ENCODE assay signal across 24 mouse cellular contexts in the genomic region with DNA sequence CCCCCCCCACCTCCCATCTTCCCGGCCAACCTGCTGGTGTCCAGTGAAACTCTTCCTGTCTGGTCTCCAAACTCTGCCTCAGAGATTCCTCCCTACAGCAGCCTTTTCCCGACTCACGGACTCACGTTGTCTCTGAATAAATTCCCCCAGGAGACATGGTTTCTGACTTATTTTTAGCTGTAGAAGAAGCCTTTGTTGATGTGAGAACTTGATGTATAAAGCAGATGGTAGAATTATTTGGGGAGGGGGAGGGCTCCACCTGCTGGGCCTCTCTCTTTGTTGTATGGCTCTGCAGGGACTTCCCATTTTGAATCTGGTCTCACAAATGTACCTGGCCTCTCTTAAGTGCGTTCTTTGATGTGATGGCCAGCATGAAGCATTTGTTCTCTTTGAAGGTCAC. TPM values are rescaled to one million over a fixed set of nuclear protein-coding genes. Genes with fewer than 3 reads are reported as not detected.
"Had no signal": no experiment of that assay in that cellular context is flagged by ENCODE, and none has a peak within 500 bp of the region (broad histone marks: within the 10 kb centered on the region; RNA-seq: fewer than 3 reads in every experiment).

No protein-coding gene starts in this region.

- H3K27me3 ChIP-seq: limb, embryonic 15.5 days; neural tube, embryonic 15.5 days had no signal

- H3K4me1 ChIP-seq: liver, embryonic 12.5 days; neural tube, embryonic 15.5 days had no signal

- H3K4me2 ChIP-seq: limb, embryonic 15.5 days; liver, embryonic 12.5 days; lung, embryonic 14.5 days; neural tube, embryonic 15.5 days had no signal

- H3K4me3 ChIP-seq: limb, embryonic 15.5 days; liver, embryonic 12.5 days; midbrain, embryonic 10.5 days; myocyte; neural tube, embryonic 15.5 days had no signal

- H3K36me3 ChIP-seq: limb, embryonic 15.5 days; liver, embryonic 12.5 days; midbrain, embryonic 10.5 days; neural tube, embryonic 15.5 days had no signal

- H3K27ac ChIP-seq: limb, embryonic 15.5 days; liver, embryonic 12.5 days; midbrain, embryonic 10.5 days; neural tube, embryonic 15.5 days had no signal

- H3K9me3 ChIP-seq: limb, embryonic 15.5 days; liver, embryonic 12.5 days; midbrain, embryonic 10.5 days; neural tube, embryonic 15.5 days had no signal

- DNase-seq: kidney, postnatal 14 days; layer of hippocampus, adult 9-11 months; layer of hippocampus, postnatal 36 days; left cerebral cortex, postnatal 4 days; lung, embryonic 14.5 days; lung, postnatal 10 days; lung, postnatal 4 days; midbrain, embryonic 14.5 days; right cerebral cortex, adult 18-20 months; right cerebral cortex, postnatal 25 days; thymus, postnatal 4 days had no signal

- H3K9ac ChIP-seq: limb, embryonic 15.5 days; liver, embryonic 12.5 days; lung, embryonic 14.5 days; neural tube, embryonic 15.5 days had no signal

- ATAC-seq: liver, embryonic 12.5 days had no signal

RNA-seq across cellular contexts. Expression of gene Sowaha, which starts 30.3 kb away (rescaled TPM):
- total RNA-seq: megakaryocyte, adult 5-6 weeks had no signal
- polyA plus RNA-seq: myocyte had no signal

RNA-seq across cellular contexts. Expression of gene Gm9945, which starts 30.4 kb away (rescaled TPM):
- total RNA-seq: megakaryocyte, adult 5-6 weeks had no signal
- polyA plus RNA-seq: kidney, embryonic 14.5 days; large intestine, adult 2 months; limb, embryonic 15.5 days; lung, embryonic 14.5 days; midbrain, embryonic 10.5 days; midbrain, embryonic 14.5 days; myocyte; neural tube, embryonic 11.5 days; neural tube, embryonic 15.5 days; small intestine, adult 2 months; stomach, embryonic 16.5 days; thymus, postnatal 0 days had no signal

RNA-seq across cellular contexts. Expression of gene Gm9837, which starts 40.1 kb away (rescaled TPM):
- total RNA-seq: left cerebral cortex, postnatal 4 days; megakaryocyte, adult 5-6 weeks had no signal
- polyA plus RNA-seq: kidney, embryonic 14.5 days; large intestine, adult 2 months; limb, embryonic 15.5 days; liver, embryonic 12.5 days; liver, embryonic 16.5 days; lung, embryonic 14.5 days; midbrain, embryonic 10.5 days; midbrain, embryonic 14.5 days; myocyte; neural tube, embryonic 11.5 days; neural tube, embryonic 15.5 days; small intestine, adult 2 months; stomach, embryonic 16.5 days; thymus, postnatal 0 days had no signal
